Mouse (Mus musculus): ENCODE measurements around the gene Gm3336. TPM values are rescaled to one million over a fixed set of nuclear protein-coding genes. Genes with fewer than 3 reads are reported as not detected.

Gm3336 gene
- 0.26 TPM in 1 of 2 replicates, not detected in the other for polyA plus RNA-seq (2012; ENCODE audit: insufficient read depth, low replicate concordance)

DNA sequence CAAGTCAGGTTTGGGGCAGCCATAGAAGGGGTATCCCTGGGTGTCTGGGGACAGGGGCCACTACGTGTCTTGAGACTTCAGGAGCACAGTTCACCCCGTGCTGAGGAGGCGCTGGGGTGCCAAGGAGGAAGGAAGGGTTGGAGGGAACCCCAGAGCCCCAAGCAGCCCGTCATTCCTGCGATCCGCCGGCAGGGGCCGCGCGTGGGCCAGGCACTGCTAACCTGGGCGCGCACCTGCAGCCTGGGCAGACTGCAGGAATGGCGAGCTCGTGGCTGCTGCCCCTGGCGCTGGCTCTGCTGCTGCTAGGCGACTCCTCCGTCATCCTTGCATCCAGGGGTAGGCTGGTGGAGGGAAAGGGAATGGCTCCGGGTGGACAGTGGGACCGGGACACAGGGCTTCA is at the start of gene Gm3336:
Gm3336 (plus strand) TSS at position 247 of the 400 bp plus-strand sequence.
- no peaks in the 10 kb centered on the region for H3K9me3 ChIP-seq
- H3K4me3 ChIP-seq (replicated peaks) = peak within 1 kb of the TSS; percentile 89
- H3K4me1 ChIP-seq = peaks cover 34% of the 10 kb centered on the region
- no peaks in the 10 kb centered on the region for H3K36me3 ChIP-seq (replicated peaks; ENCODE audit: low read length)
- peaks cover 39% of the 10 kb centered on the region for H3K27me3 ChIP-seq (replicated peaks)
- TF ChIP-seq GATA1 (IDR thresholded peaks at IDR 0.05; ENCODE audit: borderline replicate concordance, low read length) = no peak
- no peak for TF ChIP-seq FLI1 (IDR thresholded peaks at IDR 0.05; ENCODE audit: low read length)

DNA sequence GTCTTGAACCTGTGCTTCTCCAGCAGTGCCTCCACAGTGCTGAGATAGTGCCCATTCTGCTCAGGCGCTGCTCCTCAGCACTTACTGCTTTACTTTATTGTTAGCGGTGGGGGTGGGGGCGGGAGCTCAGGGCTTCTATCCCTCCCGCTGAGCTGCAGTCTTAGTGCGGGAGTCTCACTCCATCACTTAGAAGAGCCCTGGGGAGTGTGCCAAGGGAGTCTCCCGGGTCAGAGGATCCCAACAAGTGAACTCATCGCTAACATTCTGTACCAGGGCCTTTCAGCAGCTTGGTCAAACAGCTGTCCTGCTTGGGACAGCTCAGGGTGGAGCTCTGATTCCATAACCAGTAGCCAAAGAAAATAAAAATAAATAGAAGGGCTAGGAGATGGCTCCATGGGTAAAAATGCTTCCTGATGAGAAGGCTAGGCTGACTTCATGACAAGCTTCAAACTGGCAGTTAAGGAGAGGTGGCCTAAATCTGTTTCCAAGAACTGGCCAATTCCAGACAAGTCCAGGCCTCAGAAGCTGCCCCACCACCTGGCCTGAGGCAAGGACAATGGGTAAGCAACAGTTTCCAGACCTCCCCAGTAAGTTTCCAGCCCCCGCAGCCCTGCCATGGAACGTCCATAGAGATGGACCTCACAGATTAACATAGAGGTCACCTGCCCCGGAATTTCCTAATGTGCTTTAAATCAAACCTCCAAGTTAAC is 46.6 kb upstream of the Gm3336 start:
- Histone ChIP-seq H3K4me3 (replicated peaks) (no peak overlapping the region), H3K27me3 (replicated peaks) (no peaks in the 10 kb centered on the region), H3K9me3 (no peaks in the 10 kb centered on the region), H3K36me3 (replicated peaks; ENCODE audit: low read length) (peaks cover 8% of the 10 kb centered on the region), H3K4me1 (peaks cover 55% of the 10 kb centered on the region)
- TF ChIP-seq FLI1 (IDR thresholded peaks at IDR 0.05; ENCODE audit: low read length) (no peak), GATA1 (IDR thresholded peaks at IDR 0.05; ENCODE audit: borderline replicate concordance, low read length) (no peak)

DNA sequence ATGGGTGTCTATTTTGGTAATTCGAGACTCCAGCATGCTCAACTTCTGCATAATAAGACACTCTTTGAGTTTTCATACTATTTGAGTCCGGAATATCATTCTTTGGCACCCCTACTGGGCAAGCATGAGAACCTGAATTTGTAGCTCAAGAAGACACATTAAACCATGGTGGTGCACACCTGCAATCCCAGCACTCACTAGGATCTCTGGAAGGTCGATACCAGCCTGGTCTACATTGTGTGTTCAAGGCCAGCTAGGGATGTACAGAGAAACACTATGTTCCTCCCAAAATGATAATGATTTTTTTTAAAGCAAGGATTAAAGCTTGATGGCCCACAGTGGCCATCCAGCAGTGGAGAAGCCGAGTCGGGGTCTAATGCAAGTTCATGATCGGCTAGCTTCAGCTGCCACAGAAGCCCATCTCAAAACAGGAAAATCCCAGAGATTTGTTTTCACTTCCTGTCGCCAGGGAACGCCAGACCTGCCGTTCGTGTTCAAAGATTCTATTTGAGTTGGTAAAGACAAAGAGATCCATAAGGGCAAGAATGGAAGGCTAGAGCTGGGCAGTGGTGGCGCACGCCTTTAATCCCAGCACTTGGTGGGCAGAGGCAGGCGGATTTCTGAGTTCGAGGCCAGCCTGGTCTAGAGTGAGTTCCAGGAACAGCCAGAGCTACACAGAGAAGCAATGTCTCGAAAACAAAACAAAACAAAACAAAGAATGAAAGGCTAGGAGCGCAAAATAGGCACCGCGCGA is 45.8 kb upstream of the Gm3336 start:
- peaks cover 58% of the 10 kb centered on the region for H3K4me1 ChIP-seq
- H3K27me3 ChIP-seq (replicated peaks) = no peaks in the 10 kb centered on the region
- peak overlapping the region; percentile 95 for H3K4me3 ChIP-seq (replicated peaks)
- H3K36me3 ChIP-seq (replicated peaks; ENCODE audit: low read length) = peaks cover 14% of the 10 kb centered on the region
- TF ChIP-seq FLI1 (IDR thresholded peaks at IDR 0.05; ENCODE audit: low read length) (no peak), GATA1 (IDR thresholded peaks at IDR 0.05; ENCODE audit: borderline replicate concordance, low read length) (no peak)
- no peaks in the 10 kb centered on the region for H3K9me3 ChIP-seq

DNA sequence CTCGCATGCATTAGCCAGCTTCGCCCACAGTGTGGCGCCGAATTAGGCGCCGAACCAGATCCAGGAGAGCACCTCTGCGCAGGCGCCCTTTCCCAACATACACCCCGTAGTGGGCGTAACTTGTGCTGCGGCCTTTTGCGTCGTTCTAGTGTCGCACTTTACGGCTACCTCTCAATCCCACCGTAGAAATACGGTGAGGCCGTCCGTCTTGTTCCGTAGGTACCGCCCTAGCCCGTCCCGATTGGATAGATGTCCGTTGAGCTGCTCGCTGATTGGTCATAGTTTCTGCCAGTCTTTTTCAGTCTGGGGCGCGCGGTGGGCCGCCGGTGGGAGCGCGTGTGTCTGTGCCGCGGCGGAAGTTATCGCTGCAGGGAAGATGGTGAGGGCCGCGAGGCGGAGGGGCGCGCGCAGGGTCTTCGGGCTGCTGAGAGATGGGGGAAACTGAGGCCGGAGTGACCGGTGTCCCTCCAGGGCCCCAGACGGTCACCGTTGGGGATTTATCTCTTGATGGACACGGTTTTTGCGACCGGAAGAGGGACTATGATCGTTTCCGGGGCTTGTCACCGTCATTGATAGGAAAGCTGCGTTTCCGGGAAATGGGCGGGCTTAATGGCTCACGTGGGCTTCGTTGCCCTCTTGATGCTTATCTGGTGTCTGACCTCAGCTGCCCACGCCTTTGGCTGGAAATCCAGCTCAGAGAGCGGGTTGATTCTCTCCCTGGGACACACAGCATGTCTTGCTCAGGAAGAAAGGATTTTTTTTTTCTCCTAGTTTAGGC is 45.1 kb upstream of the Gm3336 start, which contains the start of gene Lsm4:
Lsm4 (plus strand) TSS at position 170 of the 778 bp plus-strand sequence.
- Histone ChIP-seq H3K36me3 (replicated peaks; ENCODE audit: low read length) (peaks cover 22% of the 10 kb centered on the region), H3K4me1 (peaks cover 66% of the 10 kb centered on the region), H3K9me3 (peaks cover 4% of the 10 kb centered on the region; the same call in 1 of the 2 replicates), H3K27me3 (replicated peaks) (no peaks in the 10 kb centered on the region), H3K4me3 (replicated peaks) (peak within 1 kb of the TSS; percentile 95)
- TF ChIP-seq GATA1 (IDR thresholded peaks at IDR 0.05; ENCODE audit: borderline replicate concordance, low read length) (peak; percentile 64; the same call in 1 of the 3 replicates), FLI1 (IDR thresholded peaks at IDR 0.05; ENCODE audit: low read length) (peak; percentile 90)

DNA sequence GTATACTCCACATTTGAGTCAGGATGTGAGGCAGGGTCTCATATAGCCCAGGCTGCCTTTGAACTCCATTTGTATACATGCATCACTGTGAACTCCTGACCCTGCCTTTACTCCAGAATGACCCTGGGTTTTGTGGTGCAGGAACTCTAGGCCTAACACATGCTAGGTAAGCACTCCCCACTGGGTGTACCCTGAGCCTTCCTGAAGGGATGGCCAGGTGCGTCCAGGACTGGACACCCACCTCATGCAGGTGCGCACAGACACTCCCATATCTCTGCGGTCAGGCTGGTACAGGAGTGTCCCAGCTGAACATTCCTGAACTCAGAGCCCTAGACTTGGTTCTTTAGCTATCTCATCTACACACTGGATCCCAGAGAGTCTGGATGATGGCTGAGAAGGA is 44.2 kb upstream of the Gm3336 start:
- Histone ChIP-seq H3K9me3 (peaks cover 6% of the 10 kb centered on the region; the same call in 1 of the 2 replicates), H3K4me1 (peaks cover 74% of the 10 kb centered on the region), H3K36me3 (replicated peaks; ENCODE audit: low read length) (peaks cover 30% of the 10 kb centered on the region), H3K4me3 (replicated peaks) (peak overlapping the region; percentile 95), H3K27me3 (replicated peaks) (no peaks in the 10 kb centered on the region)
- no peak for TF ChIP-seq FLI1 (IDR thresholded peaks at IDR 0.05; ENCODE audit: low read length)
- no peak for TF ChIP-seq GATA1 (IDR thresholded peaks at IDR 0.05; ENCODE audit: borderline replicate concordance, low read length)

DNA sequence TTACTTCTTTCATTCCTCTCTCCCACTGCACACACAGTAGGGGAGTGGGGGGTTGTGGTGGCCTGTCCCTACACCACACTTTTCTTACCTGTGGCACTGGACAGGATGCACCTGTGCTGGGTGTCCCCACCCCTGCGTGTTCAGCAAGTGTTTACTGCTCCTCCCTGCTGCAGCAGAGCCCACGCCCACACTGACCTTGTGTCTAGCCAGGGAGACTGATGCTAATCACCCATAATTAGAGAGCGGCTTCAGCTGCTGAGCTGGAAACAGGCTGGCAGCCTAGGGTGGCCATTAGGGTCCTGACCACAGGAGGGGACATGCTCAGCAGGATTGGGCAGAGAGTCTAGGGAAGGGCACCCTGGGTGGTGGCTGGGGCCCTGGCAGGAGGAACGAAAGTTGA is 43.6 kb upstream of the Gm3336 start:
- Histone ChIP-seq H3K4me3 (replicated peaks) (peak overlapping the region; percentile 95), H3K4me1 (peaks cover 80% of the 10 kb centered on the region), H3K27me3 (replicated peaks) (no peaks in the 10 kb centered on the region), H3K9me3 (peaks cover 6% of the 10 kb centered on the region; the same call in 1 of the 2 replicates), H3K36me3 (replicated peaks; ENCODE audit: low read length) (peaks cover 37% of the 10 kb centered on the region)
- TF ChIP-seq GATA1 (IDR thresholded peaks at IDR 0.05; ENCODE audit: borderline replicate concordance, low read length) (no peak), FLI1 (IDR thresholded peaks at IDR 0.05; ENCODE audit: low read length) (no peak)

DNA sequence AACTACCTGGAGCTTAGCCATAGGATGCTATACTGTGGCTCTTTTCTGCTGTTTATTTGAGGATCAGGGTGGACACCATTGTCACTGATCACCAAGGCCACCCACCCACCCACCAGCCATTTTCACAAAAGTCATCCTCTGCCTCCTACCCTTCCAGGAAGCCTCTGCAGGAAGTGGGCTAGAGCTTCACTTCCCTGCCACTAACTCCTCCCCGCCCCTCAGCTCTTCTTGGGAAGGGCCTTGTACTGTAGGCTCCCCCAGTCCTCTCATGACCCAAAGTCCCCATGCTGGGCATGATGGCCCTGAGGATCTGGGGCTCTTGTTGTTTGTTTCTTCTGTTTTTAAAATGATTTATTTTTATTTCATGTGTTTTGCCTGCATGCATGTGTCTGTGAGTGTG is 43.0 kb upstream of the Gm3336 start:
- Histone ChIP-seq H3K36me3 (replicated peaks; ENCODE audit: low read length) (peaks cover 43% of the 10 kb centered on the region), H3K4me3 (replicated peaks) (peak overlapping the region; percentile 95), H3K4me1 (peaks cover 86% of the 10 kb centered on the region), H3K9me3 (peaks cover 6% of the 10 kb centered on the region; the same call in 1 of the 2 replicates), H3K27me3 (replicated peaks) (no peaks in the 10 kb centered on the region)
- TF ChIP-seq GATA1 (IDR thresholded peaks at IDR 0.05; ENCODE audit: borderline replicate concordance, low read length) (no peak), FLI1 (IDR thresholded peaks at IDR 0.05; ENCODE audit: low read length) (no peak)

DNA sequence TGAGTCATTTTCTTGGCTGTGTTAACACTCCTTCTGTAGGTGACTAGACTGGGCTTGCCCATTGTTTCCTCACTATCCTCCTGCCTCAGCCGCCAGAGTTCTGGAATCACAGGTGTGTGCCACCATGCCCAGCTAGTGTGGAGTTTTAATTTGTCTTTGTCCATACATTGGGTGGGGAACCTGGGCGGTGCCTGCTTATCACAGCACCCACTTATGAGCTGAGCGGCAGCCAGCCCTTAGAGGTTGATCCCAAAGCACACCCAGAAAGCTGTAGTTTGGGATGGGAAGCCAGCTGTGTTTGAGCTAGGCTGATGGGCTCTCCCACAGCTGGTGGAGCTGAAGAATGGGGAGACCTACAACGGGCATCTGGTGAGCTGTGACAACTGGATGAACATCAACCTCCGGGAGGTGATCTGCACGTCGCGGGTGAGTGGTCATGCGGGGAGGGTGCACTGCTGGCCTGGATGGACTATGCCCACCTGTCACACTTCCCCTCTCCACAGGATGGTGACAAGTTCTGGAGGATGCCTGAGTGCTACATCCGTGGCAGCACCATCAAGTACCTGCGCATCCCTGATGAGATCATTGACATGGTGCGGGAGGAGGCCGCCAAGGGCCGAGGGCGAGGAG is 40.8 kb upstream of the Gm3336 start:
- TF ChIP-seq FLI1 (IDR thresholded peaks at IDR 0.05; ENCODE audit: low read length) = no peak
- no peak for TF ChIP-seq GATA1 (IDR thresholded peaks at IDR 0.05; ENCODE audit: borderline replicate concordance, low read length)
- peaks cover 6% of the 10 kb centered on the region; the same call in 1 of the 2 replicates for H3K9me3 ChIP-seq
- H3K36me3 ChIP-seq (replicated peaks; ENCODE audit: low read length) = peaks cover 46% of the 10 kb centered on the region
- peaks cover 89% of the 10 kb centered on the region for H3K4me1 ChIP-seq
- no peaks in the 10 kb centered on the region for H3K27me3 ChIP-seq (replicated peaks)
- peak overlapping the region; percentile 72 for H3K4me3 ChIP-seq (replicated peaks)

DNA sequence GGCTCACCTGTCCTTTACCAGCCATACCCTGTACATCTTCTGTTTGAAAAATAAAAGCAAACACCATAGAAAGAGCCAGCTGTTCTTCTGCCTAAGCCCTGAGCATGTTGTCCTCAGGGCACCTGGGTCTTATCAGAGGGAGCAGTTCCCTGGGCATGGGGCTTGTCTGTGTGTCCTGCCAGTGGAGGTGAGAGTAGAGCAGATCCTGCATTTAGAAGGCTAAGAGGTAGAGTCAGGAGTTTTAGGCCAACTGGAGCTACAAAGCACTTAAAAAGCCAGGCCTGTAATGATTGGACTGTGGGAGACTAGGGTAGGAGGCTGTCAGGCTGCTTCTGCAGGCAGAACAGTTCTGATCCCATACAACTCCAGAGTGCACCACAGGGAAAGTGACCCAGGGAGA is 39.7 kb upstream of the Gm3336 start:
- TF ChIP-seq GATA1 (IDR thresholded peaks at IDR 0.05; ENCODE audit: borderline replicate concordance, low read length) = no peak
- no peak for TF ChIP-seq FLI1 (IDR thresholded peaks at IDR 0.05; ENCODE audit: low read length)
- peaks cover 6% of the 10 kb centered on the region; the same call in 1 of the 2 replicates for H3K9me3 ChIP-seq
- peaks cover 89% of the 10 kb centered on the region for H3K4me1 ChIP-seq
- peak overlapping the region; percentile 60 for H3K4me3 ChIP-seq (replicated peaks)
- peaks cover 46% of the 10 kb centered on the region for H3K36me3 ChIP-seq (replicated peaks; ENCODE audit: low read length)
- no peaks in the 10 kb centered on the region for H3K27me3 ChIP-seq (replicated peaks)
